Mouse (Mus musculus): Measurements from ENCODE around the gene F830045P16Rik.

DNA sequence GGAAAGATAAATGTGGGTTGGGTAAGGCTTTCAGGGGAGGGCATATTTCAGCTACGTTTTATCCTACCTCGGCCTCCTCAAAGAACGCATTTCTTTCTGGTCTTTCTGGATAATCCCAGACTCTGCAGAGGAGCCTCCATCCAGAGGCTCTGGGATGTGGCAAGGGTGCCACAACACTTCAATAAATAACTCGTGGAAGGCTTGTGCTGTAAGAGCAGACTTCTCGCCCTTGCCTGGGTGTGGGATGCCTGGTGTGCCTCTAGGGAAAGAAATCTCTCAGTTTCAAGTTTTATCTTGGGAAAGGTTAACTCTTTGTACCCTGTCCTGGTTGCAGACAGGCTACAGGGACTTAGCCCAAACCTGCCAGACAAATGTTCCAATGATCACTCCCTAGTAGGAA lies 33.2 kb upstream of the F830045P16Rik start:
- no peak for TF ChIP-seq PAX5 (IDR thresholded peaks at IDR 0.05; ENCODE audit: low read length)
- no peak for TF ChIP-seq CTCF (conservative IDR thresholded peaks at IDR 0.05 in 1 of 2, IDR thresholded peaks at IDR 0.05 in 1 of 2; ENCODE audit: low read depth in 2 of 2, low read length in 2 of 2)
- no peak for TF ChIP-seq ZNF384 (IDR thresholded peaks at IDR 0.05; ENCODE audit: low read depth, low read length)
- no peak for TF ChIP-seq POLR2A (IDR thresholded peaks at IDR 0.05; ENCODE audit: low read depth, low read length)
- no peak for TF ChIP-seq TCF12 (IDR thresholded peaks at IDR 0.05; ENCODE audit: low read depth, low read length)
- TF ChIP-seq TBP (conservative IDR thresholded peaks at IDR 0.05; ENCODE audit: low read depth, low read length), result no peak
- TF ChIP-seq BHLHE40 (IDR thresholded peaks at IDR 0.05; ENCODE audit: low read depth, low read length), result no peak
- TF ChIP-seq ZMIZ1 (IDR thresholded peaks at IDR 0.05; ENCODE audit: low read depth, low read length), result no peak
- TF ChIP-seq EP300 (IDR thresholded peaks at IDR 0.05; ENCODE audit: low read length), result no peak
- no peak for TF ChIP-seq NRF1 (IDR thresholded peaks at IDR 0.05; ENCODE audit: low read depth, low read length)
- no peak for TF ChIP-seq CHD2 (IDR thresholded peaks at IDR 0.05; ENCODE audit: low read length)
